Mouse (Mus musculus) G1E (cell line): ENCODE data around the gene Flt1. TPM values are rescaled to one million over a fixed set of nuclear protein-coding genes. Genes with fewer than 3 reads are reported as not detected.

ENCODE experiments used
- ATAC-seq: 2 replicates; pipeline ENCODE4 v1.8.0; 2016; ENCODE audit warnings: mild to moderate bottlenecking; ENCODE audit not compliant: insufficient number of reproducible peaks, poor library complexity, low FRiP score, severe bottlenecking; ENCODE audit errors: extremely low read depth
- DNase-seq: peaks from one replicate; pipeline ENCODE4 v3.0.0; 2012; ENCODE audit warnings: low spot score
- H3K27me3 ChIP-seq: 2 replicates; pipeline ENCODE4 v1.6.1; 2012; ENCODE audit warnings: mild to moderate bottlenecking, low read length, inconsistent platforms; ENCODE audit not compliant: insufficient read depth
- H3K36me3 ChIP-seq: replicated peaks from 2 replicates; pipeline ENCODE3; 2012; ENCODE audit warnings: mild to moderate bottlenecking, inconsistent platforms
- H3K4me1 ChIP-seq: 2 replicates; pipeline ENCODE4 v1.6.1; 2012; ENCODE audit warnings: low read depth, low read length, inconsistent platforms, mixed read lengths; ENCODE audit not compliant: insufficient read depth
- H3K4me3 ChIP-seq: 2 replicates; pipeline ENCODE4 v1.5.1; 2012; ENCODE audit warnings: low read depth, mild to moderate bottlenecking, inconsistent platforms, low read length, moderate library complexity, mixed read lengths
- H3K9me3 ChIP-seq: replicated peaks from 2 replicates; pipeline ENCODE4 v1.6.1; 2012; ENCODE audit warnings: inconsistent platforms
- CTCF ChIP-seq: IDR thresholded peaks from 2 replicates; pipeline ENCODE4 v1.5.1; 2012; ENCODE audit warnings: low read depth, low read length, inconsistent platforms, mixed read lengths
- GATA1 ChIP-seq: IDR thresholded peaks from 2 replicates; pipeline ENCODE4 v1.6.1; 2012; ENCODE audit warnings: borderline replicate concordance, low read length, inconsistent platforms, mixed read lengths
- GATA2 ChIP-seq: IDR thresholded peaks from 2 replicates; pipeline ENCODE4 v1.6.1; 2012; ENCODE audit warnings: low read depth, low read length, inconsistent platforms, borderline replicate concordance
- POLR2AphosphoS5 ChIP-seq: IDR thresholded peaks from 2 replicates; pipeline ENCODE4 v1.6.1; 2012; ENCODE audit warnings: low read depth, low read length, inconsistent platforms; ENCODE audit not compliant: insufficient replicate concordance
- TAL1 ChIP-seq: conservative IDR thresholded peaks from 2 replicates; pipeline ENCODE4 v1.6.1; 2012; ENCODE audit warnings: low read depth, low read length, inconsistent platforms, mixed read lengths
- polyA plus RNA-seq: library from polyadenylated mRNA; stranded (reverse); fragments of >175 nt; gene quantifications from 2 replicates; pipeline ENCODE4 v1.2.3, GENCODE M21; 2012
- total RNA-seq, 2 experiments: library from RNA; stranded (forward) in 1 of 2; stranded (reverse) in 1 of 2; fragments of 200-1000 nt in 1 of 2; fragments of >200 nt in 1 of 2; fragmentation: Nextera tagmentation in 1 of 2; gene quantifications; 2 replicates each; pipeline ENCODE4 v1.2.3; 2014 to 2017

The Flt1 gene
- total and polyA plus RNA-seq, 3 experiments = 0.04 to 0.33 (median 0.15) TPM

GRCm38 (mm10) chr5:147716697-147717217 lies 9.1 kb downstream of the Flt1 start:
- TF ChIP-seq TAL1 (no peak), GATA1 (no peak), POLR2AphosphoS5 (no peak), CTCF (no peak), GATA2 (no peak)
- H3K4me3 ChIP-seq = no peak overlapping the region
- H3K27me3 ChIP-seq = peaks cover 12% of the 10 kb centered on the region
- no peaks in the 10 kb centered on the region for H3K4me1 ChIP-seq
- ATAC-seq (no peak), DNase-seq (no peak)
- no peaks in the 10 kb centered on the region for H3K9me3 ChIP-seq
- no peaks in the 10 kb centered on the region for H3K36me3 ChIP-seq

- H3K4me1 ChIP-seq = no peaks in the 10 kb centered on the region
- peaks cover 8% of the 10 kb centered on the region; the same call in 1 of the 2 replicates for H3K27me3 ChIP-seq
- H3K36me3 ChIP-seq = no peaks in the 10 kb centered on the region
- no peaks in the 10 kb centered on the region for H3K9me3 ChIP-seq
- no peak for ATAC-seq
- H3K4me3 ChIP-seq = no peak overlapping the region
- TF ChIP-seq TAL1 (no peak), GATA2 (no peak), POLR2AphosphoS5 (no peak), CTCF (no peak), GATA1 (no peak)
- no peak for DNase-seq
These were observed 9.5 kb downstream of the Flt1 start for GRCm38 (mm10) chr5:147716276-147716675.

GRCm38 (mm10) chr5:147715391-147715790 lies 10.4 kb downstream of the Flt1 start:
- Histone ChIP-seq H3K9me3 (no peaks in the 10 kb centered on the region), H3K27me3 (peaks cover 7% of the 10 kb centered on the region; the same call in 1 of the 2 replicates), H3K4me3 (no peak overlapping the region), H3K36me3 (no peaks in the 10 kb centered on the region), H3K4me1 (no peaks in the 10 kb centered on the region)
- ATAC-seq (no peak), DNase-seq (no peak)
- TF ChIP-seq POLR2AphosphoS5 (no peak), CTCF (no peak), GATA1 (no peak), GATA2 (no peak), TAL1 (no peak)

GRCm38 (mm10) chr5:147708500-147708899 lies 17.3 kb downstream of the Flt1 start:
- ATAC-seq (no peak), DNase-seq (no peak)
- H3K4me3 ChIP-seq = no peak overlapping the region

GRCm38 (mm10) chr5:147707479-147707878 lies 18.3 kb downstream of the Flt1 start:
- peaks cover 8% of the 10 kb centered on the region for H3K9me3 ChIP-seq
- ATAC-seq (no peak), DNase-seq (no peak)
- no peaks in the 10 kb centered on the region for H3K36me3 ChIP-seq
- H3K4me3 ChIP-seq = no peak overlapping the region
- no peaks in the 10 kb centered on the region; the same call in 1 of the 2 replicates for H3K27me3 ChIP-seq
- H3K4me1 ChIP-seq = no peaks in the 10 kb centered on the region
- TF ChIP-seq POLR2AphosphoS5 (no peak), GATA2 (no peak), GATA1 (no peak), TAL1 (no peak), CTCF (no peak)

More at GRCm38 (mm10) chr5:147708500-147708899, 17.3 kb downstream of the Flt1 start:
- Histone ChIP-seq H3K27me3 (no peaks in the 10 kb centered on the region; the same call in 1 of the 2 replicates), H3K9me3 (peaks cover 8% of the 10 kb centered on the region), H3K4me1 (no peaks in the 10 kb centered on the region), H3K36me3 (no peaks in the 10 kb centered on the region)
- TF ChIP-seq GATA2 (no peak), CTCF (no peak), POLR2AphosphoS5 (no peak), TAL1 (no peak), GATA1 (no peak)

- DNase-seq (no peak), ATAC-seq (no peak)
- Histone ChIP-seq H3K9me3 (peaks cover 8% of the 10 kb centered on the region), H3K27me3 (no peaks in the 10 kb centered on the region; the same call in 1 of the 2 replicates), H3K4me1 (no peaks in the 10 kb centered on the region), H3K36me3 (no peaks in the 10 kb centered on the region), H3K4me3 (no peak overlapping the region)
- TF ChIP-seq GATA2 (no peak), CTCF (no peak)
These were observed 20.9 kb downstream of the Flt1 start for GRCm38 (mm10) chr5:147704890-147705289.
